Mouse (Mus musculus) olfactory bulb, adult 2 months (tissue): ENCODE data around the gene Sqstm1. TPM values are rescaled to one million over a fixed set of nuclear protein-coding genes. Genes with fewer than 3 reads are reported as not detected.
"Not testable (repeated sequence)": the region's sequence is repeated elsewhere in the genome, so short reads cannot be mapped to it uniquely, and the experiment has no call there.

Source experiments
- H3K27ac ChIP-seq: fragments of 200-500 bp; 2 replicates; pipeline ENCODE4 v1.5.1; 2012; ENCODE audit warnings: low read depth, low read length; ENCODE audit not compliant: insufficient read depth
- H3K4me1 ChIP-seq: fragments of 200-500 bp; 2 replicates; pipeline ENCODE4 v1.6.1; 2012; ENCODE audit warnings: low read length; ENCODE audit not compliant: control insufficient read depth, insufficient read depth
- H3K4me3 ChIP-seq: fragments of 200-500 bp; 2 replicates; pipeline ENCODE4 v1.5.1; 2012; ENCODE audit warnings: mild to moderate bottlenecking, low read depth, low read length, moderate library complexity; ENCODE audit not compliant: insufficient read depth
- CTCF ChIP-seq: fragments of 200-500 bp; IDR thresholded peaks from 2 replicates; pipeline ENCODE4 v1.5.1; 2012; ENCODE audit warnings: low read depth, mild to moderate bottlenecking, low read length, moderate library complexity; ENCODE audit not compliant: insufficient read depth
- POLR2A ChIP-seq: fragments of 200-500 bp; IDR thresholded peaks from 2 replicates; pipeline ENCODE4 v1.6.1; 2012; ENCODE audit warnings: mild to moderate bottlenecking, low read depth, low read length, moderate library complexity; ENCODE audit not compliant: insufficient read depth
- WGBS: fragments of 180-500 bp; shearing (Covaris S2); methylation state at CpG from one replicate; pipeline ENCODE4 v1.1.7; 2018; 5-methylcytosine and 5-hydroxymethylcytosine counted together
- polyA plus RNA-seq: library from polyadenylated mRNA; stranded (reverse); fragments of >200 nt; gene quantifications from 2 replicates; pipeline ENCODE4 v1.2.4, GENCODE M21; 2012; ENCODE audit warnings: low replicate concordance; ENCODE audit not compliant: missing spikeins, insufficient read depth, insufficient read length

The Sqstm1 gene
- polyA plus RNA-seq, 1 experiment = not detected

GRCm38 (mm10) chr11:50184788-50185187 lies 25.8 kb downstream of the Sqstm1 start:
- WGBS = 90% methylated on average over 3 of the region's 3 CpGs
- TF ChIP-seq CTCF (no peak), POLR2A (no peak)
- no peaks in the 10 kb centered on the region for H3K4me1 ChIP-seq
- no peak overlapping the region for H3K27ac ChIP-seq
- no peak overlapping the region for H3K4me3 ChIP-seq

DNA sequence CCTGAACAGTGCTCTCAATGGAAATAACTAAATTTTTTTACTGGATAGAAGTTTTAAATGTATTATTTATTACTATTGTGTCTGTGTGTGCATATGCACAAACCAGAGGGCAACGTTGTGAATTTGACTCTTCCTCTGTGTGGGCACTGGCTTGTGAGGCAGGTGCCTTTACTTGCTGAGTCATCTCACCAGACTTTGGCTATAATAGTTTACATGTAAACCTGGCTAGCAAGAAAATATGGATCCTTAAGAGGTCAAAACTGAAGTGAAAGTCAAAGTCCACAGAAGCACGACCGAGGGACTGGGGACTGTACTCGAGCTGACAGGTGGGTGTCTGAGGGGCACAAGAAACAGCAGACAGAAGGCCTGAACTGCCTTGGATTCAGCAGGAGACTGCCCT lies 27.9 kb downstream of the Sqstm1 start:
- WGBS = 85% methylated on average over 4 of the region's 4 CpGs
- TF ChIP-seq CTCF (no peak), POLR2A (no peak)
- no peak overlapping the region for H3K4me3 ChIP-seq
- H3K27ac ChIP-seq = no peak overlapping the region
- no peaks in the 10 kb centered on the region for H3K4me1 ChIP-seq

DNA sequence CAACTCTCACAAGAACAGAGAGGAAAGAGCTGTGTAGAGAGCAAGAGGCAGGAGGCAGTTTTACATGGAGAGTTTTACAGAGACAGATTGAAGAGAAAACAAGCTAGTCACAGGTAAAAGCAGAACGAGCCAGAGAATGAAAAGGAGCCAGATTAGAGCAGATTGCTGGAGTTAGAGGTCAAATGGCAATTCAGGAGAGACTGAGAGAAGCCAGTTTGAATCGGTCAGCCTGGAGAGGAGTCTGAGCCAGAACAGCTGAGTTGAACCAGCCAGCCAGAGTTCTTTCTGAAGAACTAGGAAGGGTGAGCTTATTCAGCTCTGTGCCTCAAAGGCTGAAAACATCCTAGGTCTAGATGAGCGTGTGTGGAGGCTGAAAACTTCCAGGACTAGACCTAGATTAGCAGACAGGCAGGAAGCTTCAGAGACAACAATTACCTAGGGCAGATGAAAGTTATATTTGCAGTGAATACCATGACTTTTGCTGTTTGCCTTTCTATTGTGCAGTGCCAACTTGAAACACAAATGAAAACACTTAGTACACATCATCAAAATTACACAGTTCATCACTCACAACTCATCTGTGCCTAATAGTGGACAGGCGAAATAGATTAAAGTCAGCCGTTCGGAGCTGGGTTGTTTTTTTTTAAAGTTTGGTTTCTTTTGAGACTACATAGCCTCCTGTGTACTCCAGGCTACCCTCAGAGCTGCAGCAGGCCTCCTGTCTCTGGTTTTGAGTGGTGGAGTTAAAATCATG lies 30.0 kb downstream of the Sqstm1 start:
- WGBS = 89% methylated on average over 6 of the region's 6 CpGs
- no peak overlapping the region for H3K4me3 ChIP-seq
- no peak overlapping the region for H3K27ac ChIP-seq
- H3K4me1 ChIP-seq = no peaks in the 10 kb centered on the region
- TF ChIP-seq POLR2A = no peak
- no peak for TF ChIP-seq CTCF

GRCm38 (mm10) chr11:50178532-50179488 lies 31.8 kb downstream of the Sqstm1 start:
- Histone ChIP-seq H3K4me3 (no peak overlapping the region), H3K4me1 (no peaks in the 10 kb centered on the region), H3K27ac (no peak overlapping the region)
- TF ChIP-seq POLR2A = no peak
- TF ChIP-seq CTCF = no peak
- 85% methylated on average over 5 of the region's 5 CpGs for WGBS

- TF ChIP-seq CTCF (no peak), POLR2A (no peak)
- H3K4me1 ChIP-seq = no peaks in the 10 kb centered on the region
- no peak overlapping the region for H3K4me3 ChIP-seq
- WGBS = 72% methylated on average over 6 of the region's 6 CpGs
- H3K27ac ChIP-seq = no peak overlapping the region
Measured at GRCm38 (mm10) chr11:50177111-50177510, 33.5 kb downstream of the Sqstm1 start.

- no peak for TF ChIP-seq CTCF
- no peak for TF ChIP-seq POLR2A
- no peaks in the 10 kb centered on the region for H3K4me1 ChIP-seq
- no peak overlapping the region for H3K27ac ChIP-seq
- no peak overlapping the region for H3K4me3 ChIP-seq
- WGBS = 77% methylated on average over 3 of the region's 3 CpGs
Measured at GRCm38 (mm10) chr11:50176351-50176750, 34.3 kb downstream of the Sqstm1 start.

DNA sequence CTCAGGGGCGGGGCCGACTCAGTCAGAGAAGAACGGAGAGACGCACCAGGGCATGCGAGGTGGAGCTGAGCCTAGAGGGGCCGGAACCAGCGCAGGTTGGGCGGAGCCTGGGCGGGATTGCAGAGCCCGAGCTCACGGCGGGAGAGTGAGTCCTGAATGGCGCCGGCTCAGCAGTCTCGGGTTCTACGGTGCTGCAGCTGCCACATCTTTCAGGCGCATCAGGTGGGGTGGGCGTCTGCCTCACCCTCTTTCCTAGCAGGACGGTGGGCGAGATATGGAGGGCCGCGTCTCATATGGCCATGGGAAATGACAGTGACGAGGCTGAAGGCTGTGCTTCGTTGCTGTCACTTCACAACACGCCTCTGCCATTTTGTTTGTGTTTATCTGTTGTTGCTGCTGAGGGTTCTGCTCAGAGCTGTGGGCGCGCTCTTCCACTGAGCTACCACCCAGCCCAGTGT lies 35.9 kb downstream of the Sqstm1 start:
- TF ChIP-seq POLR2A (peak; percentile 80), CTCF (no peak)
- under 1% methylated on average over 27 of the region's 27 CpGs for WGBS
- H3K4me3 ChIP-seq = peak overlapping the region; percentile 78

DNA sequence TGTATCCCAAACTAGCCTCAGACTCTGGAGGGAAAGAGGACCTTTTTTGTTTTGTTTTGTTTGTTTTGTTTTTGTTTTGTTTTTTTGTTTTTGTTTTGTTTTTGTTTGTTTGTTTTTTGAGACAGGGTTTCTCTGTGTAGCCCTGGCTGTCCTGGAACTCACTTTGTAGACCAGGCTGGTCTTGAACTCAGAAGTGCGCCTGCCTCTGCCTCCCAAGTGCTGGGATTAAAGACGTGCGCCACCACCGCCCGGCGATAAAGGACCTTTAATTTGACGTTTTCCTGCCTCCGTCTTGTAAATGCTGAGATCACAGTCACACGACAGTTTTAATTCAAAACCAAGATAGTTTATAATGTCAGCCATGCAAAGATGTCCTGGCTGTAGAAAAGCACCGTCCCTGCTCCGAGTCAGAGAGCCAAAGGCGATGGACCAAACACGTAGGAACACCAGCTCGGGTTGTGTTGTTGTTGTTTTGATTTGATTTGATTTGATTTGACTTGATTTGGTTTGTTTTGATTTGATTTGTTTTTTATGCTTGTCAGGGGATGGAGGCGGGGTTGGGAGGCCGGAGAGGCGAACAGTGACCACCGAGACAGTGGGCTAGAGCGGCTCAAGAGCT lies 36.4 kb downstream of the Sqstm1 start, which contains the start of gene Mrnip:
Gene Mrnip (plus strand): TSS at position 334 of the 619 bp plus-strand sequence.
- not testable (repeated sequence) for H3K4me1 ChIP-seq
- H3K27ac ChIP-seq = peak within 1 kb of the TSS; percentile 67
- H3K4me3 ChIP-seq = peak within 1 kb of the TSS; percentile 78
- 3% methylated on average over 19 of the region's 19 CpGs for WGBS

More for the DNA sequence above, 35.9 kb downstream of the Sqstm1 start:
- no peaks in the 10 kb centered on the region for H3K4me1 ChIP-seq
- H3K27ac ChIP-seq = peak overlapping the region; percentile 65

GRCm38 (mm10) chr11:50168352-50168751 lies 42.3 kb downstream of the Sqstm1 start:
- WGBS = 91% methylated on average over 5 of the region's 5 CpGs
- no peaks in the 10 kb centered on the region for H3K4me1 ChIP-seq
- no peak overlapping the region for H3K4me3 ChIP-seq
- H3K27ac ChIP-seq = no peak overlapping the region
- TF ChIP-seq CTCF (no peak), POLR2A (no peak)
